Mouse (Mus musculus): ENCODE data around the gene Top1. TPM values are rescaled to one million over a fixed set of nuclear protein-coding genes. Genes with fewer than 3 reads are reported as not detected.

The Top1 gene
- polyA plus RNA-seq, 1 experiment from 2014 or later, result 84.0 TPM

GRCm38 (mm10) chr2:160731117-160731838, 85.6 kb downstream of the Top1 start, which contains the start of gene Plcg1:
Gene Plcg1, plus strand, starts transcription at chr2:160731300.
- Histone ChIP-seq H3K4me3 (ENCODE audit: low read depth, low read length) (peak within 1 kb of the TSS; percentile 88), H3K27ac (ENCODE audit: low read depth, low read length) (peak within 1 kb of the TSS; percentile 98), H3K4me1 (ENCODE audit: control insufficient read depth, insufficient read depth, low read length) (peaks cover 31% of the 10 kb centered on the region), H3K9me3 (replicated peaks; ENCODE audit: control insufficient read depth, low read length) (no peaks in the 10 kb centered on the region), H3K9ac (ENCODE audit: low read length) (peak within 1 kb of the TSS; percentile 100), H3K4me2 (ENCODE audit: low read length) (peak within 1 kb of the TSS; percentile 93), H3K27me3 (replicated peaks; ENCODE audit: control insufficient read depth, insufficient read depth, low read length) (no peaks in the 10 kb centered on the region), H3K36me3 (ENCODE audit: control insufficient read depth, insufficient read depth, low read length) (peaks cover 25% of the 10 kb centered on the region)
- DNase-seq (ENCODE audit: low spot score) (peak; percentile 98), ATAC-seq (peak; percentile 96)
- WGBS, result under 1% methylated on average over 64 of the region's 99 CpGs

GRCm38 (mm10) chr2:160731839-160732261, 86.2 kb downstream of the Top1 start:
- Histone ChIP-seq H3K4me1 (ENCODE audit: control insufficient read depth, insufficient read depth, low read length) (peaks cover 29% of the 10 kb centered on the region), H3K9me3 (replicated peaks; ENCODE audit: control insufficient read depth, low read length) (no peaks in the 10 kb centered on the region), H3K36me3 (ENCODE audit: control insufficient read depth, insufficient read depth, low read length) (peaks cover 25% of the 10 kb centered on the region), H3K27me3 (replicated peaks; ENCODE audit: control insufficient read depth, insufficient read depth, low read length) (no peaks in the 10 kb centered on the region), H3K9ac (ENCODE audit: low read length) (peak overlapping the region; percentile 100), H3K4me2 (ENCODE audit: low read length) (peak overlapping the region; percentile 93), H3K27ac (ENCODE audit: low read depth, low read length) (peak overlapping the region; percentile 98), H3K4me3 (ENCODE audit: low read depth, low read length) (peak overlapping the region; percentile 88)
- DNase-seq (ENCODE audit: low spot score) (peak; percentile 60), ATAC-seq (peak; percentile 13)
- WGBS, result under 1% methylated on average over 32 of the region's 32 CpGs

GRCm38 (mm10) chr2:160732420-160732995, 86.8 kb downstream of the Top1 start:
- Histone ChIP-seq H3K4me3 (ENCODE audit: low read depth, low read length) (peak overlapping the region; percentile 88), H3K27me3 (replicated peaks; ENCODE audit: control insufficient read depth, insufficient read depth, low read length) (no peaks in the 10 kb centered on the region), H3K27ac (ENCODE audit: low read depth, low read length) (no peak overlapping the region), H3K4me1 (ENCODE audit: control insufficient read depth, insufficient read depth, low read length) (peaks cover 28% of the 10 kb centered on the region), H3K4me2 (ENCODE audit: low read length) (peak overlapping the region; percentile 93), H3K9ac (ENCODE audit: low read length) (peak overlapping the region; percentile 100), H3K9me3 (replicated peaks; ENCODE audit: control insufficient read depth, low read length) (no peaks in the 10 kb centered on the region), H3K36me3 (ENCODE audit: control insufficient read depth, insufficient read depth, low read length) (peaks cover 28% of the 10 kb centered on the region)
- ATAC-seq (no peak), DNase-seq (ENCODE audit: low spot score) (no peak)
- 39% methylated on average over 9 of the region's 9 CpGs for WGBS

GRCm38 (mm10) chr2:160733131-160733531, 87.4 kb downstream of the Top1 start:
- DNase-seq (ENCODE audit: low spot score) (no peak), ATAC-seq (no peak)
- H3K27me3 ChIP-seq (replicated peaks; ENCODE audit: control insufficient read depth, insufficient read depth, low read length), result no peaks in the 10 kb centered on the region
- peaks cover 32% of the 10 kb centered on the region for H3K36me3 ChIP-seq (ENCODE audit: control insufficient read depth, insufficient read depth, low read length)
- H3K4me3 ChIP-seq (ENCODE audit: low read depth, low read length), result peak overlapping the region; percentile 88
- peak overlapping the region; percentile 100 for H3K9ac ChIP-seq (ENCODE audit: low read length)
- 70% methylated on average over 7 of the region's 7 CpGs for WGBS
- H3K4me1 ChIP-seq (ENCODE audit: control insufficient read depth, insufficient read depth, low read length), result peaks cover 28% of the 10 kb centered on the region
- no peaks in the 10 kb centered on the region for H3K9me3 ChIP-seq (replicated peaks; ENCODE audit: control insufficient read depth, low read length)
- H3K27ac ChIP-seq (ENCODE audit: low read depth, low read length), result no peak overlapping the region
- H3K4me2 ChIP-seq (ENCODE audit: low read length), result peak overlapping the region; percentile 93

- DNase-seq (ENCODE audit: low spot score) (no peak), ATAC-seq (no peak)
- Histone ChIP-seq H3K27ac (ENCODE audit: low read depth, low read length) (no peak overlapping the region), H3K4me2 (ENCODE audit: low read length) (peak overlapping the region; percentile 93), H3K9ac (ENCODE audit: low read length) (no peak overlapping the region), H3K27me3 (replicated peaks; ENCODE audit: control insufficient read depth, insufficient read depth, low read length) (no peaks in the 10 kb centered on the region), H3K4me1 (ENCODE audit: control insufficient read depth, insufficient read depth, low read length) (peaks cover 33% of the 10 kb centered on the region), H3K4me3 (ENCODE audit: low read depth, low read length) (no peak overlapping the region), H3K9me3 (replicated peaks; ENCODE audit: control insufficient read depth, low read length) (no peaks in the 10 kb centered on the region), H3K36me3 (ENCODE audit: control insufficient read depth, insufficient read depth, low read length) (peaks cover 38% of the 10 kb centered on the region)
- 81% methylated on average over 3 of the region's 3 CpGs for WGBS
Observed at GRCm38 (mm10) chr2:160734331-160734730, 88.6 kb downstream of the Top1 start.

GRCm38 (mm10) chr2:160735706-160736310, 90.1 kb downstream of the Top1 start:
- Histone ChIP-seq H3K27me3 (replicated peaks; ENCODE audit: control insufficient read depth, insufficient read depth, low read length) (no peaks in the 10 kb centered on the region), H3K9ac (ENCODE audit: low read length) (no peak overlapping the region), H3K4me2 (ENCODE audit: low read length) (no peak overlapping the region), H3K4me1 (ENCODE audit: control insufficient read depth, insufficient read depth, low read length) (peaks cover 48% of the 10 kb centered on the region), H3K27ac (ENCODE audit: low read depth, low read length) (no peak overlapping the region), H3K9me3 (replicated peaks; ENCODE audit: control insufficient read depth, low read length) (no peaks in the 10 kb centered on the region), H3K36me3 (ENCODE audit: control insufficient read depth, insufficient read depth, low read length) (peaks cover 38% of the 10 kb centered on the region), H3K4me3 (ENCODE audit: low read depth, low read length) (no peak overlapping the region)
- no peak for DNase-seq (ENCODE audit: low spot score)
- no peak for ATAC-seq
- WGBS, result 95% methylated on average over 5 of the region's 5 CpGs

- no peak overlapping the region for H3K4me3 ChIP-seq (ENCODE audit: low read depth, low read length)
- H3K9me3 ChIP-seq (replicated peaks; ENCODE audit: control insufficient read depth, low read length), result no peaks in the 10 kb centered on the region
- peaks cover 53% of the 10 kb centered on the region for H3K4me1 ChIP-seq (ENCODE audit: control insufficient read depth, insufficient read depth, low read length)
- H3K27ac ChIP-seq (ENCODE audit: low read depth, low read length), result no peak overlapping the region
- no peak overlapping the region for H3K4me2 ChIP-seq (ENCODE audit: low read length)
- DNase-seq (ENCODE audit: low spot score) (no peak), ATAC-seq (no peak)
- H3K36me3 ChIP-seq (ENCODE audit: control insufficient read depth, insufficient read depth, low read length), result peaks cover 38% of the 10 kb centered on the region
- WGBS, result 91% methylated on average over 3 of the region's 3 CpGs
- no peaks in the 10 kb centered on the region for H3K27me3 ChIP-seq (replicated peaks; ENCODE audit: control insufficient read depth, insufficient read depth, low read length)
- no peak overlapping the region for H3K9ac ChIP-seq (ENCODE audit: low read length)
Observed at GRCm38 (mm10) chr2:160736466-160736865, 90.8 kb downstream of the Top1 start.

GRCm38 (mm10) chr2:160738354-160738753, 92.7 kb downstream of the Top1 start:
- no peak overlapping the region for H3K4me3 ChIP-seq (ENCODE audit: low read depth, low read length)
- peaks cover 46% of the 10 kb centered on the region for H3K36me3 ChIP-seq (ENCODE audit: control insufficient read depth, insufficient read depth, low read length)
- no peak overlapping the region for H3K27ac ChIP-seq (ENCODE audit: low read depth, low read length)
- DNase-seq (ENCODE audit: low spot score) (no peak), ATAC-seq (no peak)
- H3K4me1 ChIP-seq (ENCODE audit: control insufficient read depth, insufficient read depth, low read length), result peaks cover 48% of the 10 kb centered on the region
- no peak overlapping the region for H3K9ac ChIP-seq (ENCODE audit: low read length)
- 62% methylated on average over 5 of the region's 5 CpGs for WGBS
- no peaks in the 10 kb centered on the region for H3K9me3 ChIP-seq (replicated peaks; ENCODE audit: control insufficient read depth, low read length)
- no peak overlapping the region for H3K4me2 ChIP-seq (ENCODE audit: low read length)
- no peaks in the 10 kb centered on the region for H3K27me3 ChIP-seq (replicated peaks; ENCODE audit: control insufficient read depth, insufficient read depth, low read length)

All from forebrain, embryonic 14.5 days (tissue).